18 mouse cellular contexts compared by ENCODE assay signal in the genomic region with DNA sequence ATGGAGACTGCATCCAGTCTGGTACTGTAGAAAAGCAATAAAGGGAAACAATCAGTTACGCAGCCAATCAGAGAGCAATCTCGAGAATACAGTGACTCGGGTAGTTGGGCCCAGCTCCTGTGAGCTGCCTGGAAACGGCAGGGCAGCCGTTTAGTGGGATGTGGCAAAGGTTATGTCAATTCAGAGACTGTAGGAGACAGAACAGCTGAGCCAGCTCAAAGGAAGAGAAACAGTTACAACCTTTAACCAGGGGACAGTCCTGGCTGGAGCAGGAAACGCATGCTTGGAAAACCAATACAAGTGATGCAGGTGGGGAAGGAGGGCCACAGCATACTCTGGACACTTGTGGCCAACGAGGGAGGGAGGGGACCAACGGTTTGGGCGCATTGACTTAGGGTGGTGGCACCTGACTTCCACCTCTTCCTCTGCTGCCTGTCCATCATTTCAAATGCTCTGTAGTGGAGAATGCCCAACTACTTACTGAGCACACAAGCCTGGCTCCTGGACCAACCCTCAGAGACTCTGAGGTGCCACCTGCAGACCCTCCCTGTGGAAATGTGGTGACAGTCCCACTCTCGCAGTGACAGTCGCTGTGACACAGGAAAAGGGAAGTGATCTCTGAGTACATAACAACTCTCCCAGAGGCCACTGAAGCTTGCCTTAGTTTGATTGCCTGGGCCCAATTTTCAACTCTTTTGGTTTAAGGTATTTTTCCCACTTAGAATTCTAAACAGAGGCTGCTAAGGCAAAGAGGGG.
DNase-seq lines count a peak whose midpoint lies in the region; ATAC-seq and TF ChIP-seq lines count a peak whose summit lies in the region.
"Had no signal": no experiment of that assay in that cellular context is flagged by ENCODE, and none has a peak within 500 bp of the region (broad histone marks: within the 10 kb centered on the region; RNA-seq: fewer than 3 reads in every experiment).

No protein-coding gene starts in this region.

- ATAC-seq in hindbrain, postnatal 0 days: 0 out of 2 replicates have a peak, but pooled peaks have one; percentile 18
- no peak for ATAC-seq in hindbrain, embryonic 11.5 days (ENCODE audit: low FRiP score)
- peak; percentile 66 for ATAC-seq in neural tube, embryonic 14.5 days (ENCODE audit: low read depth)
- no peak; the same call in 1 of the 2 replicates for ATAC-seq in neural tube, embryonic 15.5 days (ENCODE audit: low FRiP score)
- ATAC-seq: forebrain, embryonic 14.5 days had no signal

- no peaks in the 10 kb centered on the region for H3K9me3 ChIP-seq in hindbrain, postnatal 0 days (ENCODE audit: low read length)
- H3K9me3 ChIP-seq in hindbrain, embryonic 11.5 days (ENCODE audit: control insufficient read depth, low read length): no peaks in the 10 kb centered on the region
- no peaks in the 10 kb centered on the region for H3K9me3 ChIP-seq in neural tube, embryonic 14.5 days (ENCODE audit: control insufficient read depth, low read length)
- H3K9me3 ChIP-seq in neural tube, embryonic 15.5 days (replicated peaks): no peaks in the 10 kb centered on the region
- H3K9me3 ChIP-seq: embryonic facial prominence, embryonic 15.5 days; hindbrain, embryonic 13.5 days; limb, embryonic 15.5 days had no signal

- H3K4me1 ChIP-seq in hindbrain, postnatal 0 days (ENCODE audit: insufficient read depth, low read length): no peaks in the 10 kb centered on the region
- no peaks in the 10 kb centered on the region for H3K4me1 ChIP-seq in hindbrain, embryonic 11.5 days (replicated peaks; ENCODE audit: control insufficient read depth, insufficient read depth, low read length)
- no peaks in the 10 kb centered on the region for H3K4me1 ChIP-seq in neural tube, embryonic 14.5 days (ENCODE audit: control insufficient read depth, insufficient read depth, low read length)
- H3K4me1 ChIP-seq in neural tube, embryonic 15.5 days: peaks cover 7% of the 10 kb centered on the region; the same call in 1 of the 2 replicates
- H3K4me1 ChIP-seq: embryonic facial prominence, embryonic 15.5 days; limb, embryonic 15.5 days; megakaryocyte, embryonic 14.5 days had no signal

- no peak overlapping the region for H3K9ac ChIP-seq in hindbrain, postnatal 0 days (replicated peaks; ENCODE audit: low read length)
- no peak overlapping the region for H3K9ac ChIP-seq in hindbrain, embryonic 11.5 days (ENCODE audit: low read depth, low read length)
- H3K9ac ChIP-seq in neural tube, embryonic 14.5 days (replicated peaks; ENCODE audit: low read depth, low read length): no peak overlapping the region
- H3K9ac ChIP-seq in neural tube, embryonic 15.5 days (replicated peaks): no peak overlapping the region
- H3K9ac ChIP-seq: embryonic facial prominence, embryonic 15.5 days; hindbrain, embryonic 13.5 days; limb, embryonic 15.5 days had no signal

- no peak for DNase-seq in hindbrain, postnatal 0 days (ENCODE audit: low spot score)
- no peak for DNase-seq in hindbrain, embryonic 11.5 days (ENCODE audit: low spot score)
- DNase-seq in kidney, postnatal 36 days: peak; percentile 3 to 8
- DNase-seq in frontal cortex, postnatal 10 days (ENCODE audit: low spot score in 2 of 2): no peak
- DNase-seq in layer of hippocampus, adult 2 months (ENCODE audit: low spot score in 2 of 2): no peak
- DNase-seq: adrenal gland, adult 8-10 months; cerebellum, adult 8-10 months; gastrocnemius, adult 2 months; heart, adult 2 months; lung, postnatal 10 days; thymus, postnatal 14 days had no signal

- H3K36me3 ChIP-seq in hindbrain, postnatal 0 days (ENCODE audit: insufficient read depth, low read length): no peaks in the 10 kb centered on the region
- no peaks in the 10 kb centered on the region for H3K36me3 ChIP-seq in hindbrain, embryonic 11.5 days (ENCODE audit: control insufficient read depth, insufficient read depth, low read length)
- H3K36me3 ChIP-seq in neural tube, embryonic 14.5 days (ENCODE audit: control insufficient read depth, insufficient read depth, low read length): no peaks in the 10 kb centered on the region
- H3K36me3 ChIP-seq in neural tube, embryonic 15.5 days: no peaks in the 10 kb centered on the region
- H3K36me3 ChIP-seq: embryonic facial prominence, embryonic 15.5 days; hindbrain, embryonic 13.5 days; limb, embryonic 15.5 days had no signal

- no peak overlapping the region for H3K4me3 ChIP-seq in hindbrain, postnatal 0 days (ENCODE audit: low read length)
- no peak overlapping the region for H3K4me3 ChIP-seq in hindbrain, embryonic 11.5 days (ENCODE audit: low read depth, low read length)
- no peak overlapping the region for H3K4me3 ChIP-seq in neural tube, embryonic 14.5 days (ENCODE audit: low read depth, low read length)
- H3K4me3 ChIP-seq in neural tube, embryonic 15.5 days (replicated peaks): no peak overlapping the region
- H3K4me3 ChIP-seq in layer of hippocampus, adult 2 months: no peak overlapping the region
- H3K4me3 ChIP-seq: embryonic facial prominence, embryonic 15.5 days; gastrocnemius, adult 2 months; heart, adult 2 months; hindbrain, embryonic 13.5 days; limb, embryonic 15.5 days; megakaryocyte, embryonic 14.5 days had no signal

- no peak overlapping the region for H3K4me2 ChIP-seq in hindbrain, postnatal 0 days (ENCODE audit: low read depth, low read length)
- no peak overlapping the region for H3K4me2 ChIP-seq in hindbrain, embryonic 11.5 days (replicated peaks; ENCODE audit: low read depth, low read length)
- no peak overlapping the region for H3K4me2 ChIP-seq in neural tube, embryonic 14.5 days (ENCODE audit: low read depth, low read length)
- H3K4me2 ChIP-seq in neural tube, embryonic 15.5 days: no peak overlapping the region
- H3K4me2 ChIP-seq: embryonic facial prominence, embryonic 15.5 days; hindbrain, embryonic 13.5 days; limb, embryonic 15.5 days had no signal

- 60% methylated on average over 11 of the region's 11 CpGs for WGBS in hindbrain, postnatal 0 days
- WGBS in hindbrain, embryonic 11.5 days: 68% methylated on average over 11 of the region's 11 CpGs
- 61% methylated on average over 11 of the region's 11 CpGs for WGBS in neural tube, embryonic 14.5 days
- 57% methylated on average over 11 of the region's 11 CpGs for WGBS in neural tube, embryonic 15.5 days

- TF ChIP-seq CTCF in hindbrain, postnatal 0 days (IDR thresholded peaks at IDR 0.05; ENCODE audit: low read depth): no peak
- TF ChIP-seq CTCF in layer of hippocampus, adult 2 months (conservative IDR thresholded peaks at IDR 0.05): no peak

- H3K27me3 ChIP-seq in hindbrain, postnatal 0 days (ENCODE audit: insufficient read depth, low read length): no peaks in the 10 kb centered on the region
- no peaks in the 10 kb centered on the region for H3K27me3 ChIP-seq in hindbrain, embryonic 11.5 days (ENCODE audit: control insufficient read depth, insufficient read depth, low read length)
- H3K27me3 ChIP-seq in neural tube, embryonic 14.5 days (ENCODE audit: control insufficient read depth, insufficient read depth, low read length): no peaks in the 10 kb centered on the region
- H3K27me3 ChIP-seq in neural tube, embryonic 15.5 days (replicated peaks): no peaks in the 10 kb centered on the region
- H3K27me3 ChIP-seq: embryonic facial prominence, embryonic 15.5 days; hindbrain, embryonic 13.5 days; limb, embryonic 15.5 days; megakaryocyte, embryonic 14.5 days had no signal

- H3K27ac ChIP-seq in hindbrain, postnatal 0 days: no peak overlapping the region
- H3K27ac ChIP-seq in hindbrain, embryonic 11.5 days (ENCODE audit: low read depth, low read length): no peak overlapping the region
- H3K27ac ChIP-seq in neural tube, embryonic 14.5 days (ENCODE audit: low read depth, low read length): no peak overlapping the region
- no peak overlapping the region for H3K27ac ChIP-seq in neural tube, embryonic 15.5 days (replicated peaks)
- no peak overlapping the region for H3K27ac ChIP-seq in layer of hippocampus, adult 2 months
- H3K27ac ChIP-seq: embryonic facial prominence, embryonic 15.5 days; gastrocnemius, adult 2 months; heart, adult 2 months; hindbrain, embryonic 13.5 days; limb, embryonic 15.5 days had no signal

Comparison
In these comparisons a context has a peak if more than half of its experiments do, and no peak if none do; other contexts are left out.
1. ATAC-seq: peak in hindbrain, postnatal 0 days (single experiment) and neural tube, embryonic 14.5 days (single experiment); none in hindbrain, embryonic 11.5 days (single experiment) and neural tube, embryonic 15.5 days (single experiment).
2. DNase-seq: peak in kidney, postnatal 36 days (2 of 2); none in hindbrain, postnatal 0 days (single experiment), hindbrain, embryonic 11.5 days (single experiment), frontal cortex, postnatal 10 days (0 of 2) and layer of hippocampus, adult 2 months (0 of 2).